Mouse (Mus musculus) MEL (cell line): ENCODE measurements around the gene Armc8. TPM values are rescaled to one million over a fixed set of nuclear protein-coding genes. Genes with fewer than 3 reads are reported as not detected.

Experiments
- DNase-seq: peaks from one replicate; pipeline ENCODE4 v3.0.0; 2011; ENCODE audit warnings: low read depth, low spot score
- H3K27ac ChIP-seq: 2 replicates; pipeline ENCODE4 v1.5.1; 2012; ENCODE audit warnings: low read depth, mild to moderate bottlenecking, control low read depth, low read length, moderate library complexity; ENCODE audit not compliant: control insufficient read depth
- H3K27me3 ChIP-seq, 2 experiments: fragments of 150-350 bp in 1 of 2; sonication (generic) in 1 of 2; 2 replicates each; pipeline ENCODE4 v1.6.1; 2012; ENCODE audit warnings: low read length in 2 of 2, mild to moderate bottlenecking in 2 of 2, improper control_type of control experiment in 1 of 2, moderate library complexity in 1 of 2; ENCODE audit not compliant: insufficient read depth in 2 of 2, control insufficient read depth in 1 of 2
- H3K36me3 ChIP-seq, 2 experiments: 2 replicates each; pipeline ENCODE4 v1.6.1; 2012 to 2014; ENCODE audit warnings: low read length in 2 of 2, improper control_type of control experiment in 1 of 2, inconsistent platforms in 1 of 2, mild to moderate bottlenecking in 1 of 2; ENCODE audit not compliant: insufficient read depth in 2 of 2, control insufficient read depth in 1 of 2
- H3K4me1 ChIP-seq, 2 experiments: fragments of 150-350 bp in 1 of 2; sonication (generic) in 1 of 2; 2 replicates each; pipeline ENCODE4 v1.6.1; 2012; ENCODE audit warnings: low read length in 2 of 2, improper control_type of control experiment in 1 of 2, mild to moderate bottlenecking in 1 of 2; ENCODE audit not compliant: insufficient read depth in 2 of 2, control insufficient read depth in 1 of 2
- H3K4me3 ChIP-seq, 2 experiments: fragments of 150-350 bp in 1 of 2; sonication (generic) in 1 of 2; 2 replicates each; pipeline ENCODE4 v1.5.1; 2012; ENCODE audit warnings: low read depth in 2 of 2, low read length in 2 of 2, mild to moderate bottlenecking in 2 of 2, moderate library complexity in 2 of 2, control low read depth in 1 of 2, improper control_type of control experiment in 1 of 2; ENCODE audit not compliant: control insufficient read depth in 1 of 2, insufficient read depth in 1 of 2
- H3K79me2 ChIP-seq: 2 replicates; pipeline ENCODE4 v1.6.1; 2012; ENCODE audit warnings: mild to moderate bottlenecking, low read length, moderate library complexity; ENCODE audit not compliant: control insufficient read depth, poor library complexity, insufficient read depth
- H3K9ac ChIP-seq: 2 replicates; pipeline ENCODE4 v1.6.1; 2012; ENCODE audit warnings: low read depth, mild to moderate bottlenecking, control low read depth, low read length, moderate library complexity; ENCODE audit not compliant: control insufficient read depth, poor library complexity, severe bottlenecking
- H3K9me3 ChIP-seq: fragments of 150-350 bp; sonication (generic); replicated peaks from 2 replicates; pipeline ENCODE4 v1.6.1; 2012; ENCODE audit warnings: mild to moderate bottlenecking, low read length, improper control_type of control experiment, moderate library complexity; ENCODE audit not compliant: insufficient read depth
- CHD1 ChIP-seq: IDR thresholded peaks from 2 replicates; pipeline ENCODE4 v1.6.1; 2012; ENCODE audit warnings: low read depth, mild to moderate bottlenecking, inconsistent platforms, low read length, improper control_type of control experiment
- CTCF ChIP-seq, 3 experiments: IDR thresholded peaks in 2 of 3; conservative IDR thresholded peaks in 1 of 3; 2 replicates each; pipeline ENCODE4 v1.5.1; 2011 to 2012; ENCODE audit warnings: low read length in 3 of 3, low read depth in 2 of 3, mild to moderate bottlenecking in 2 of 3, improper control_type of control experiment in 1 of 3, inconsistent platforms in 1 of 3, mixed read lengths in 1 of 3, moderate library complexity in 1 of 3; ENCODE audit not compliant: control insufficient read depth in 1 of 3, insufficient read depth in 1 of 3, poor library complexity in 1 of 3, severe bottlenecking in 1 of 3
- E2F4 ChIP-seq: IDR thresholded peaks from 2 replicates; pipeline ENCODE4 v1.6.1; 2011; ENCODE audit warnings: low read depth, low read length, improper control_type of control experiment, borderline replicate concordance
- ETS1 ChIP-seq: IDR thresholded peaks from 2 replicates; pipeline ENCODE4 v1.6.1; 2012; ENCODE audit warnings: low read depth, mild to moderate bottlenecking, inconsistent platforms, low read length, improper control_type of control experiment, moderate library complexity
- GABPA ChIP-seq: IDR thresholded peaks from 2 replicates; pipeline ENCODE4 v1.6.1; 2012; ENCODE audit warnings: low read depth, mild to moderate bottlenecking, inconsistent platforms, low read length, improper control_type of control experiment, moderate library complexity
- GATA1 ChIP-seq: IDR thresholded peaks from 2 replicates; pipeline ENCODE4 v1.6.1; 2011; ENCODE audit warnings: low read depth, low read length, improper control_type of control experiment
- HCFC1 ChIP-seq: IDR thresholded peaks from 2 replicates; pipeline ENCODE4 v1.6.1; 2012; ENCODE audit warnings: low read depth, mild to moderate bottlenecking, inconsistent platforms, low read length, improper control_type of control experiment, moderate library complexity
- KAT2A ChIP-seq: conservative IDR thresholded peaks from 2 replicates; pipeline ENCODE4 v1.6.1; 2012; ENCODE audit warnings: low read depth, low read length, improper control_type of control experiment, inconsistent platforms
- MAFK ChIP-seq: IDR thresholded peaks from 2 replicates; pipeline ENCODE4 v1.6.1; 2011; ENCODE audit warnings: low read depth, mild to moderate bottlenecking, low read length, improper control_type of control experiment, borderline replicate concordance
- MAX ChIP-seq: IDR thresholded peaks from 2 replicates; pipeline ENCODE4 v1.6.1; 2011; ENCODE audit warnings: low read length, improper control_type of control experiment
- MEF2A ChIP-seq: IDR thresholded peaks from 2 replicates; pipeline ENCODE4 v1.6.1; 2014; ENCODE audit warnings: low read depth, mild to moderate bottlenecking, inconsistent platforms, low read length, improper control_type of control experiment; ENCODE audit not compliant: poor library complexity, insufficient replicate concordance, severe bottlenecking; ENCODE audit errors: extremely low read depth
- MXI1 ChIP-seq: IDR thresholded peaks from 2 replicates; pipeline ENCODE4 v1.6.1; 2011; ENCODE audit warnings: mild to moderate bottlenecking, low read depth, low read length, improper control_type of control experiment
- MYB ChIP-seq: IDR thresholded peaks from 2 replicates; pipeline ENCODE4 v1.6.1; 2011; ENCODE audit warnings: mild to moderate bottlenecking, low read depth, low read length, improper control_type of control experiment
- MYC ChIP-seq: IDR thresholded peaks from 2 replicates; pipeline ENCODE4 v1.6.1; 2011; ENCODE audit warnings: low read depth, mild to moderate bottlenecking, low read length, improper control_type of control experiment, moderate library complexity
- POLR2A ChIP-seq, 2 experiments: IDR thresholded peaks; 2 replicates each; pipeline ENCODE4 v1.6.1; 2011 to 2012; ENCODE audit warnings: low read length in 2 of 2, mild to moderate bottlenecking in 2 of 2, control low read depth in 1 of 2, improper control_type of control experiment in 1 of 2, low read depth in 1 of 2, moderate library complexity in 1 of 2; ENCODE audit not compliant: control insufficient read depth in 1 of 2, insufficient read depth in 1 of 2, poor library complexity in 1 of 2
- SMC3 ChIP-seq: IDR thresholded peaks from 2 replicates; pipeline ENCODE4 v1.6.1; 2011; ENCODE audit warnings: low read depth, low read length, improper control_type of control experiment
- USF1 ChIP-seq: IDR thresholded peaks from 2 replicates; pipeline ENCODE4 v1.6.1; 2014; ENCODE audit warnings: low read depth, mild to moderate bottlenecking, inconsistent platforms, low read length, improper control_type of control experiment, moderate library complexity
- USF2 ChIP-seq, 2 experiments: IDR thresholded peaks; 2 replicates each; pipeline ENCODE4 v1.6.1; 2011 to 2012; ENCODE audit warnings: improper control_type of control experiment in 2 of 2, low read length in 2 of 2, borderline replicate concordance in 1 of 2, inconsistent platforms in 1 of 2, low read depth in 1 of 2, mild to moderate bottlenecking in 1 of 2; ENCODE audit not compliant: insufficient read depth in 1 of 2
- ZC3H11A ChIP-seq: IDR thresholded peaks from 2 replicates; pipeline ENCODE4 v1.6.1; 2012; ENCODE audit warnings: low read depth, mild to moderate bottlenecking, inconsistent platforms, low read length, improper control_type of control experiment
- ZKSCAN1 ChIP-seq: IDR thresholded peaks from 2 replicates; pipeline ENCODE4 v1.6.1; 2012; ENCODE audit warnings: low read depth, mild to moderate bottlenecking, inconsistent platforms, low read length, improper control_type of control experiment, moderate library complexity
- ZMIZ1 ChIP-seq: IDR thresholded peaks from 2 replicates; pipeline ENCODE4 v1.6.1; 2012; ENCODE audit warnings: low read depth, mild to moderate bottlenecking, inconsistent platforms, low read length, improper control_type of control experiment, moderate library complexity
- polyA plus RNA-seq, 2 experiments: library from polyadenylated mRNA; stranded (reverse) in 1 of 2; unstranded in 1 of 2; fragments of >175 nt in 1 of 2; fragments of >200 nt in 1 of 2; gene quantifications; 2 replicates each; pipeline versions ENCODE4 v1.2.1 to v1.2.4; 2012; ENCODE audit warnings: low replicate concordance in 2 of 2, low read depth in 1 of 2; ENCODE audit not compliant: insufficient read length in 2 of 2, insufficient read depth in 1 of 2, missing spikeins in 1 of 2
- total RNA-seq: library from RNA; depleted of rRNA; stranded (reverse); fragments of 300-350 nt; gene quantifications from 2 replicates; pipeline ENCODE4 v1.2.3, GENCODE M21; 2012

Gene Armc8
- total and polyA plus RNA-seq, 3 experiments: 11.9 to 14.3 TPM; not detected in 1

DNA sequence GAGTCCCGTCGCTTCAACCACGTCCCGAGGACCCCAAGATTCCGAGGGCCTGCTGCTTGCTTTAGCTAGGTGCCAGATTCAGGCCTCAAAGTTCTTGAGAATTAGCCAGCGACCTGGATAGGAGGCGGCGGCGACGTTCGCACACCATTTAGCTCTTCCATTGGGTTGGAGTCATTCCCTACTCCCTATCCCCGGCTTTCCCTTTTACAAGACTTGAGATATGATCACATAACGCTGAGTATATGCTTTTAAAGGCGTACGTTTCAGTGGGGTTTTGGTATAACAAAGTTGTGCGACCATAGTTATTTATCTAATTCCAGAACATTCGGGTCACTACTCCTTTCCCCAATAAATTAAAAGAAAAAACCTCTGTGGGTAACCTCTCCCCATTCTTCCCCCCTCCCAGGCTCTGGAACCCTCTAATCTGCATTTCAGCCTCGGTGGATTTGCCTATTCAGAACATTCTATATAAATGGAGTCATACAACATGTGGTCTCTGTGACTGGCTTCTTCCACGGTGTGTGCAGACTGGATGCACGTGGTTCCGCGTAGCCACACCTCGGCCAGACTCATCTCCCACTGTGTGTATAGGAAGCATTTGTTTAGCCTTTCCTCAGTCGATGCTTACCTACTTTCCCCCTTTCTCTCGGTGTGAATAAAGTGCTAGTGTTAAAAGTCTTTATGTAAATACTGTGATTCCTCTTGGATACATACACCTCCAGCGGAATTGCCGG is 131.5 kb downstream of the Armc8 start, which contains the start of gene Mras:
Mras (minus strand) TSS at position 351 of the 734 bp plus-strand sequence.
- Histone ChIP-seq H3K4me1 (no peaks in the 10 kb centered on the region), H3K27ac (no peak within 1 kb of the TSS), H3K9me3 (no peaks in the 10 kb centered on the region), H3K79me2 (no peaks in the 10 kb centered on the region), H3K36me3 (no peaks in the 10 kb centered on the region)
- DNase-seq: no peak
- TF ChIP-seq MAX (no peak), MYB (no peak), SMC3 (no peak), ETS1 (no peak), POLR2A (IDR thresholded peaks at IDR 0.05; ENCODE audit: control insufficient read depth in 1 of 2, insufficient read depth in 1 of 2, low read depth in 1 of 2, low read length in 2 of 2, poor library complexity in 1 of 2) (no peak), ZC3H11A (no peak), USF2 (IDR thresholded peaks at IDR 0.05; ENCODE audit: borderline replicate concordance in 1 of 2, insufficient read depth in 1 of 2, low read depth in 1 of 2, low read length in 2 of 2) (no peak), CHD1 (no peak), MEF2A (no peak), HCFC1 (no peak), MXI1 (no peak), CTCF (IDR thresholded peaks at IDR 0.05 in 2 of 3, conservative IDR thresholded peaks at IDR 0.05 in 1 of 3; ENCODE audit: control insufficient read depth in 1 of 3, insufficient read depth in 1 of 3, low read depth in 2 of 3, low read length in 3 of 3, poor library complexity in 1 of 3, severe bottlenecking in 1 of 3) (no peak), USF1 (no peak), GATA1 (no peak), E2F4 (no peak)
- TF ChIP-seq, all 39 proteins: peak for 0
- Histone ChIP-seq H3K9ac (no peak within 1 kb of the TSS), H3K27me3 (no peaks in the 10 kb centered on the region), H3K4me3 (no peak within 1 kb of the TSS)

DNA sequence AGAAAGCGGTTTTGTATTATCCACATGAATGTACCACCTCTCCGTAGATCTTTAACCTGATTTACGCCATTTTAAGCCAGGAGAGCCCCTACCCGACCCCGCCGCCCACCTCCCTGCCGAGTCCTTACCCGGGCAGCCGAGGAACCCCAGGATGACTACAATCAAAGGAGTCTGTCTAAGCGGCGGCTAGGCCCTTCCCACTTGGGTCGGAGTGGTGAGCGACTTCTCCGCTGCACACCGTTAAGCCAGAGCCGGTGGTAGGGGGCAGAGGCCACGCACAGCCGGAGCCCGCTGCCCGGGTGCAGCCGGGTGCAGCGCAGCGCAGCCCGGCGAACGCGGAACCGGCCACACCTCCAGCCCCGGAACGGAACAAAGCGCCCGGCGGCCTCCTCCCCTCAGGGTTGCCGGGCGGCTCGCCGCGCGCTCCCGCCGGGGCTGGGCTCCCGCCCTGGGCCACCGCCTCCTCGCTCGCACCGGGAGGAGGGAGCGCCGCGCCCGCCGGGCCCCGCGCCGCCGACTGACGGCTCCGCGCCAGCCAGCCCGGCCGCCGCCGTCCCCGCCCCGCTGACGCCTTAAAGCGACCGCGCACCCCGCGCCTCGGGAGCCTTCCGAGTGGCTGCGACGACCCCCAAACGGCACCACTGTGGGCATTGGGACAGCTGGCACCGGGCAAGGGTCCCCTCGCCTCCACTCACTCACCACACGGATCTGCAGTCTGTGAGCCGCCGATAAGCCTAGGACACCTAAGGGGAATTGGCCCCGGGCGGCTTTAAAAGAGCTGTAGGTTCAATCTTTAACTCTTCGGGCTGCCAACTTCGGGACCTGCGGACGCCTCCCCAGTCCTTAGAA is 132.3 kb downstream of the Armc8 start:
- Histone ChIP-seq H3K4me1 (no peaks in the 10 kb centered on the region), H3K36me3 (no peaks in the 10 kb centered on the region), H3K9ac (no peak overlapping the region), H3K79me2 (no peaks in the 10 kb centered on the region), H3K27ac (no peak overlapping the region), H3K9me3 (no peaks in the 10 kb centered on the region), H3K27me3 (no peaks in the 10 kb centered on the region; a peak in 1 of 4 replicates), H3K4me3 (no peak overlapping the region)
- no peak for DNase-seq
- TF ChIP-seq MYB (no peak), ZKSCAN1 (no peak), GABPA (no peak), CHD1 (no peak), GATA1 (no peak), MYC (no peak), ZC3H11A (no peak), USF1 (no peak), MAFK (no peak), ETS1 (no peak), ZMIZ1 (no peak), KAT2A (no peak), HCFC1 (no peak)
